Mouse (Mus musculus): Measurements from ENCODE around the gene Sema6d. TPM values are rescaled to one million over a fixed set of nuclear protein-coding genes. Genes with fewer than 3 reads are reported as not detected.

Gene Sema6d
- total and polyA plus RNA-seq, 3 experiments: 13.8 to 16.4 (median 14.0) TPM

GRCm38 (mm10) chr2:124673117-124673516 lies 583.3 kb downstream of the Sema6d start:
- H3K27me3 ChIP-seq (ENCODE audit: control insufficient read depth, insufficient read depth, low read length): no peaks in the 10 kb centered on the region
- no peaks in the 10 kb centered on the region for H3K36me3 ChIP-seq (ENCODE audit: control insufficient read depth, insufficient read depth, low read length)
- no peaks in the 10 kb centered on the region for H3K4me1 ChIP-seq (ENCODE audit: control insufficient read depth, insufficient read depth, low read length)
- H3K27ac ChIP-seq: no peak overlapping the region
- H3K79me2 ChIP-seq (replicated peaks; ENCODE audit: control insufficient read depth, insufficient read depth, low read length): no peaks in the 10 kb centered on the region
- no peak overlapping the region for H3K4me3 ChIP-seq
- TF ChIP-seq EP300 (IDR thresholded peaks at IDR 0.05; ENCODE audit: insufficient read depth, low read depth, low read length) (no peak), POLR2A (IDR thresholded peaks at IDR 0.05; ENCODE audit: insufficient read depth, low read depth, low read length) (no peak), CTCF (IDR thresholded peaks at IDR 0.05) (no peak)
- intact Hi-C loops (cut with DNase I): no loop called here
- DNase-seq: no peak
- H3K9ac ChIP-seq (ENCODE audit: low read depth, low read length): no peak overlapping the region

GRCm38 (mm10) chr2:124684481-124684901 lies 594.7 kb downstream of the Sema6d start:
- no peak for TF ChIP-seq POLR2A (IDR thresholded peaks at IDR 0.05; ENCODE audit: insufficient read depth, low read depth, low read length)
- peak; percentile 55; the same call in 1 of the 2 replicates for TF ChIP-seq EP300 (IDR thresholded peaks at IDR 0.05; ENCODE audit: insufficient read depth, low read depth, low read length)
- 34% methylated on average over 5 of the region's 5 CpGs for WGBS
- intact Hi-C loops (cut with DNase I): no loop called here
- no peak overlapping the region for H3K9ac ChIP-seq (ENCODE audit: low read depth, low read length)
- H3K79me2 ChIP-seq (replicated peaks; ENCODE audit: control insufficient read depth, insufficient read depth, low read length): no peaks in the 10 kb centered on the region
- DNase-seq: peak; percentile 60 to 71
- H3K27ac ChIP-seq: peak overlapping the region; percentile 61
- peaks cover 4% of the 10 kb centered on the region for H3K4me1 ChIP-seq (ENCODE audit: control insufficient read depth, insufficient read depth, low read length)
- no peaks in the 10 kb centered on the region; the same call in 1 of the 2 replicates for H3K36me3 ChIP-seq (ENCODE audit: control insufficient read depth, insufficient read depth, low read length)
- no peak overlapping the region for H3K4me3 ChIP-seq
- H3K27me3 ChIP-seq (ENCODE audit: control insufficient read depth, insufficient read depth, low read length): no peaks in the 10 kb centered on the region

GRCm38 (mm10) chr2:124690372-124690771 lies 600.6 kb downstream of the Sema6d start:
- no peak for TF ChIP-seq POLR2A (IDR thresholded peaks at IDR 0.05; ENCODE audit: insufficient read depth, low read depth, low read length)
- no peak for TF ChIP-seq CTCF (IDR thresholded peaks at IDR 0.05)
- no peak for TF ChIP-seq EP300 (IDR thresholded peaks at IDR 0.05; ENCODE audit: insufficient read depth, low read depth, low read length)
- intact Hi-C loops (cut with DNase I): no loop called here
- Histone ChIP-seq H3K9ac (ENCODE audit: low read depth, low read length) (no peak overlapping the region), H3K4me1 (ENCODE audit: control insufficient read depth, insufficient read depth, low read length) (peaks cover 1% of the 10 kb centered on the region), H3K36me3 (ENCODE audit: control insufficient read depth, insufficient read depth, low read length) (no peaks in the 10 kb centered on the region), H3K79me2 (replicated peaks; ENCODE audit: control insufficient read depth, insufficient read depth, low read length) (no peaks in the 10 kb centered on the region), H3K27ac (no peak overlapping the region), H3K4me3 (no peak overlapping the region), H3K27me3 (ENCODE audit: control insufficient read depth, insufficient read depth, low read length) (no peaks in the 10 kb centered on the region)
- WGBS: 61% methylated on average over 1 of the region's 1 CpGs
- DNase-seq: peak in 1 of 2 experiments; percentile 18

GRCm38 (mm10) chr2:124702621-124703020 lies 612.9 kb downstream of the Sema6d start:
- no peak overlapping the region for H3K27ac ChIP-seq
- intact Hi-C loops (cut with DNase I): loop anchor here (10.0 kb wide), 1 partner anchor 152 kb away; no protein-coding TSS in a partner anchor
- no peaks in the 10 kb centered on the region for H3K79me2 ChIP-seq (replicated peaks; ENCODE audit: control insufficient read depth, insufficient read depth, low read length)
- H3K9ac ChIP-seq (ENCODE audit: low read depth, low read length): no peak overlapping the region
- no peaks in the 10 kb centered on the region; the same call in 1 of the 2 replicates for H3K36me3 ChIP-seq (ENCODE audit: control insufficient read depth, insufficient read depth, low read length)
- WGBS: 87% methylated on average over 10 of the region's 10 CpGs
- no peak for TF ChIP-seq POLR2A (IDR thresholded peaks at IDR 0.05; ENCODE audit: insufficient read depth, low read depth, low read length)
- TF ChIP-seq EP300 (IDR thresholded peaks at IDR 0.05; ENCODE audit: insufficient read depth, low read depth, low read length): no peak
- TF ChIP-seq CTCF (IDR thresholded peaks at IDR 0.05): no peak
- H3K4me3 ChIP-seq: no peak overlapping the region
- H3K4me1 ChIP-seq (ENCODE audit: control insufficient read depth, insufficient read depth, low read length): peaks cover 5% of the 10 kb centered on the region
- DNase-seq: no peak
- H3K27me3 ChIP-seq (ENCODE audit: control insufficient read depth, insufficient read depth, low read length): no peaks in the 10 kb centered on the region

GRCm38 (mm10) chr2:124704922-124705321 lies 615.2 kb downstream of the Sema6d start:
- intact Hi-C loops (cut with DNase I): loop anchor here (10.0 kb wide), 1 partner anchor 150 kb away; no protein-coding TSS in a partner anchor
- TF ChIP-seq EP300 (IDR thresholded peaks at IDR 0.05; ENCODE audit: insufficient read depth, low read depth, low read length) (no peak), POLR2A (IDR thresholded peaks at IDR 0.05; ENCODE audit: insufficient read depth, low read depth, low read length) (no peak), CTCF (IDR thresholded peaks at IDR 0.05) (no peak)
- Histone ChIP-seq H3K36me3 (ENCODE audit: control insufficient read depth, insufficient read depth, low read length) (no peaks in the 10 kb centered on the region; the same call in 1 of the 2 replicates), H3K9ac (ENCODE audit: low read depth, low read length) (no peak overlapping the region), H3K4me1 (ENCODE audit: control insufficient read depth, insufficient read depth, low read length) (peaks cover 5% of the 10 kb centered on the region), H3K27ac (no peak overlapping the region; the same call in 1 of the 2 replicates), H3K27me3 (ENCODE audit: control insufficient read depth, insufficient read depth, low read length) (no peaks in the 10 kb centered on the region), H3K4me3 (no peak overlapping the region), H3K79me2 (replicated peaks; ENCODE audit: control insufficient read depth, insufficient read depth, low read length) (no peaks in the 10 kb centered on the region)
- peak in 1 of 2 experiments; percentile 23 for DNase-seq
- 35% methylated on average over 4 of the region's 4 CpGs for WGBS

- H3K4me1 ChIP-seq (ENCODE audit: control insufficient read depth, insufficient read depth, low read length): peaks cover 5% of the 10 kb centered on the region
- H3K9ac ChIP-seq (ENCODE audit: low read depth, low read length): no peak overlapping the region
- H3K27me3 ChIP-seq (ENCODE audit: control insufficient read depth, insufficient read depth, low read length): no peaks in the 10 kb centered on the region
- 41% methylated on average over 4 of the region's 4 CpGs for WGBS
- no peaks in the 10 kb centered on the region for H3K79me2 ChIP-seq (replicated peaks; ENCODE audit: control insufficient read depth, insufficient read depth, low read length)
- intact Hi-C loops (cut with DNase I): loop anchor here (10.0 kb wide), 1 partner anchor 149 kb away; no protein-coding TSS in a partner anchor
- H3K36me3 ChIP-seq (ENCODE audit: control insufficient read depth, insufficient read depth, low read length): no peaks in the 10 kb centered on the region; the same call in 1 of the 2 replicates
- H3K27ac ChIP-seq: peak overlapping the region; percentile 1; the same call in 1 of the 2 replicates
- no peak for DNase-seq
- no peak overlapping the region for H3K4me3 ChIP-seq
- TF ChIP-seq CTCF (IDR thresholded peaks at IDR 0.05): no peak
- TF ChIP-seq POLR2A (IDR thresholded peaks at IDR 0.05; ENCODE audit: insufficient read depth, low read depth, low read length): no peak
- no peak for TF ChIP-seq EP300 (IDR thresholded peaks at IDR 0.05; ENCODE audit: insufficient read depth, low read depth, low read length)
Measured at GRCm38 (mm10) chr2:124705806-124706205, 616.0 kb downstream of the Sema6d start.
